In the genomic region with DNA sequence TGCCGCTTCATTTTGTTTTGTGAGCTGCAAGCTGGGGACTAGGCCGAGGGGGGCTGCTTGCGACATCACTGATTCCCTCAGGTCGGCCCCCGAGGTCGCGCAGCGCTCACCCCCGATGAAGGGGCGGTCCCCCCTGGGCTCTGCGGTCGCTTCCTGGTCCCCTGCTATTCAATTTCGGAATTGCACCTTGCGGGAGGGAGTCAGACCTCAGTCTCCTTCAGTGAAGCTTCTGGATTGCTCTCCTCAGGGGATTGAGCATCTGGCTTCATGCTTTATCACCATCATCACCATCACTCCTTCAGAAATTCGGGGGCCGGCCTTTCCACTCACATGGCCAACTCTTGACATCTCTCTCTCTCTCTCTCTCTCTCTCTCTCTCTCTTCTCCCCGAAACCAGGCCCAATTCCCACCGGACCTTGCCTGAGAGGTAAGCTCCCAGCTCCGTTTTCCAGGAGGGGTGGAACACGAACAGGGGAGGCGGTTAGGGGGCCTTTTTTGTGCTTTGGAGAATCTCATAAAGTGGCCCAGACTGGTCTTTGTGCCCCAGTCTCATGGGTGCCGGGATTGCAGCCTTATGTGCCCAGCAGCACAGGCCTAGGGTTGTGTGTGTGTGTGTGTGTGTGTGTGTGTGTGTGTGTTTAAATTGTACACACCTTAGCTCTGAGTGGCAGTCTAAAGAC, we compare ENCODE assay signal across 8 mouse cellular contexts. TPM values are rescaled to one million over a fixed set of nuclear protein-coding genes. Genes with fewer than 3 reads are reported as not detected.
A peak's percentile ranks its signal among the peaks of the same experiment; 100 is the strongest.
DNase-seq lines count a peak whose midpoint lies in the region; ATAC-seq and TF ChIP-seq lines count a peak whose summit lies in the region.

No protein-coding gene starts in this region.

- no peak for TF ChIP-seq POLR2A in myocyte (IDR thresholded peaks at IDR 0.05; ENCODE audit: insufficient read length, low read depth)

- H3K27ac ChIP-seq in lung, embryonic 15.5 days: peak overlapping the region; percentile 79
- peak overlapping the region; percentile 56 for H3K27ac ChIP-seq in embryonic facial prominence, embryonic 12.5 days
- H3K27ac ChIP-seq in hindbrain, postnatal 0 days: peak overlapping the region; percentile 87

- no peak for DNase-seq in lung, adult 18-20 months
- peak; percentile 12 for DNase-seq in hindbrain, postnatal 0 days (ENCODE audit: low spot score)
- DNase-seq in right cerebral cortex, postnatal 25 days: no peak
- no peak for DNase-seq in c-Kit-positive CD71-positive TER-119-positive erythroid progenitor cells, embryonic 14.5 days (ENCODE audit: low spot score)
- no peak for DNase-seq in adrenal gland, postnatal 36 days

- no peak; the same call in 1 of the 2 replicates for ATAC-seq in lung, embryonic 15.5 days (ENCODE audit: borderline replicate concordance, extremely low read depth, low FRiP score, low TSS enrichment)
- ATAC-seq in embryonic facial prominence, embryonic 12.5 days (ENCODE audit: insufficient number of reproducible peaks, insufficient read depth, low FRiP score, low TSS enrichment): no peak
- ATAC-seq in hindbrain, postnatal 0 days: no peak

- H3K4me3 ChIP-seq in lung, embryonic 15.5 days: peak overlapping the region; percentile 91
- H3K4me3 ChIP-seq in embryonic facial prominence, embryonic 12.5 days: peak overlapping the region; percentile 94
- H3K4me3 ChIP-seq in hindbrain, postnatal 0 days (ENCODE audit: low read length): peak overlapping the region; percentile 92
- H3K4me3 ChIP-seq in myocyte: peak overlapping the region; percentile 45

- no peaks in the 10 kb centered on the region for H3K9me3 ChIP-seq in lung, embryonic 15.5 days
- no peaks in the 10 kb centered on the region for H3K9me3 ChIP-seq in embryonic facial prominence, embryonic 12.5 days
- no peaks in the 10 kb centered on the region for H3K9me3 ChIP-seq in hindbrain, postnatal 0 days (ENCODE audit: low read length)

- no peak for TF ChIP-seq CTCF in hindbrain, postnatal 0 days (IDR thresholded peaks at IDR 0.05; ENCODE audit: low read depth)

- peaks cover 16% of the 10 kb centered on the region for H3K4me1 ChIP-seq in lung, embryonic 15.5 days
- peaks cover 15% of the 10 kb centered on the region for H3K4me1 ChIP-seq in embryonic facial prominence, embryonic 12.5 days
- H3K4me1 ChIP-seq in hindbrain, postnatal 0 days (ENCODE audit: insufficient read depth, low read length): peaks cover 8% of the 10 kb centered on the region; the same call in 1 of the 2 replicates

- WGBS in lung, embryonic 15.5 days: 7% methylated on average over 22 of the region's 22 CpGs
- 5% methylated on average over 22 of the region's 22 CpGs for WGBS in embryonic facial prominence, embryonic 12.5 days
- 8% methylated on average over 22 of the region's 22 CpGs for WGBS in hindbrain, postnatal 0 days

- H3K79me2 ChIP-seq in myocyte (ENCODE audit: control insufficient read depth, insufficient read depth): peaks cover 21% of the 10 kb centered on the region

- peaks cover 59% of the 10 kb centered on the region for H3K36me3 ChIP-seq in lung, embryonic 15.5 days
- H3K36me3 ChIP-seq in embryonic facial prominence, embryonic 12.5 days: peaks cover 55% of the 10 kb centered on the region
- H3K36me3 ChIP-seq in hindbrain, postnatal 0 days (ENCODE audit: insufficient read depth, low read length): peaks cover 43% of the 10 kb centered on the region
- peaks cover 19% of the 10 kb centered on the region for H3K36me3 ChIP-seq in myocyte (ENCODE audit: control insufficient read depth, insufficient read depth)

- H3K4me2 ChIP-seq in lung, embryonic 15.5 days: peak overlapping the region; percentile 93
- peak overlapping the region; percentile 90 for H3K4me2 ChIP-seq in embryonic facial prominence, embryonic 12.5 days (replicated peaks)
- H3K4me2 ChIP-seq in hindbrain, postnatal 0 days (ENCODE audit: low read depth, low read length): peak overlapping the region; percentile 81
- H3K4me2 ChIP-seq in myocyte (ENCODE audit: low read depth): peak overlapping the region; percentile 89

- H3K9ac ChIP-seq in lung, embryonic 15.5 days: peak overlapping the region; percentile 91
- H3K9ac ChIP-seq in embryonic facial prominence, embryonic 12.5 days: peak overlapping the region; percentile 83
- peak overlapping the region; percentile 81 for H3K9ac ChIP-seq in hindbrain, postnatal 0 days (replicated peaks; ENCODE audit: low read length)

- no peaks in the 10 kb centered on the region for H3K27me3 ChIP-seq in lung, embryonic 15.5 days
- no peaks in the 10 kb centered on the region for H3K27me3 ChIP-seq in embryonic facial prominence, embryonic 12.5 days
- no peaks in the 10 kb centered on the region for H3K27me3 ChIP-seq in hindbrain, postnatal 0 days (ENCODE audit: insufficient read depth, low read length)
- H3K27me3 ChIP-seq in myocyte (ENCODE audit: control insufficient read depth, insufficient read depth, insufficient read length): no peaks in the 10 kb centered on the region

- H3ac ChIP-seq in myocyte (ENCODE audit: control insufficient read depth, insufficient read length): peak overlapping the region; percentile 45

TF ChIP-seq in myocyte, 11 proteins besides CTCF, POLR2A, EP300 and RAD21:
- TF ChIP-seq TCF3 (IDR thresholded peaks at IDR 0.05; ENCODE audit: insufficient read length, low read depth): no peak
- no peak for TF ChIP-seq POLR2AphosphoS2 (IDR thresholded peaks at IDR 0.05; ENCODE audit: insufficient read length, low read depth)
- no peak for TF ChIP-seq USF1 (IDR thresholded peaks at IDR 0.05; ENCODE audit: low read depth)
- no peak for TF ChIP-seq REST (IDR thresholded peaks at IDR 0.05; ENCODE audit: insufficient read depth, insufficient read length)
- no peak for TF ChIP-seq CEBPB (IDR thresholded peaks at IDR 0.05; ENCODE audit: insufficient read depth, poor library complexity, severe bottlenecking)
- no peak for TF ChIP-seq MYOG (IDR thresholded peaks at IDR 0.05; ENCODE audit: control insufficient read depth in 1 of 3, insufficient read depth in 1 of 3, insufficient read length in 2 of 3, low read depth in 2 of 3)
- TF ChIP-seq MAX (IDR thresholded peaks at IDR 0.05; ENCODE audit: low read depth): no peak
- no peak for TF ChIP-seq SRF (IDR thresholded peaks at IDR 0.05; ENCODE audit: control insufficient read depth, insufficient read length, low read depth)
- TF ChIP-seq TCF12 (IDR thresholded peaks at IDR 0.05; ENCODE audit: insufficient read depth, poor library complexity, severe bottlenecking): no peak
- no peak for TF ChIP-seq E2F4 (IDR thresholded peaks at IDR 0.05; ENCODE audit: insufficient read depth)
- no peak for TF ChIP-seq MYOD1 (IDR thresholded peaks at IDR 0.05; ENCODE audit: control insufficient read depth in 1 of 3, insufficient read length in 2 of 3, low read depth in 2 of 3)
TF ChIP-seq in myocyte: peak in this region for 0.

RNA-seq across cellular contexts. Expression of a gene that starts 0.7 kb away (rescaled TPM):
- 80.7 and 88.2 TPM in 2 replicates for polyA plus RNA-seq in lung, embryonic 15.5 days (2015; fragmentation: Nextera tagmentation; extraction: Ambion mirVana)
- polyA plus RNA-seq in embryonic facial prominence, embryonic 12.5 days (2016; fragmentation: Nextera tagmentation; extraction: Ambion mirVana): 82.2 and 85.5 TPM in 2 replicates
- total RNA-seq in hindbrain, postnatal 0 days (2014; rRNA removed): 56.7 and 67.6 TPM in 2 replicates
- polyA plus RNA-seq in hindbrain, postnatal 0 days (2015; fragmentation: Nextera tagmentation; extraction: Ambion mirVana): 83.0 and 84.1 TPM in 2 replicates
- polyA plus RNA-seq in myocyte (2012; fragmentation: generic; extraction: Trizol): 34.3 TPM
- total RNA-seq in adrenal gland, postnatal 36 days (2021): 10 to 100 TPM; 67.3 to 77.7 TPM

RNA-seq across cellular contexts. Expression of a gene that starts 0.9 kb away (rescaled TPM):
- polyA plus RNA-seq in lung, embryonic 15.5 days (2015; fragmentation: Nextera tagmentation; extraction: Ambion mirVana): 51.2 and 53.8 TPM in 2 replicates
- polyA plus RNA-seq in embryonic facial prominence, embryonic 12.5 days (2016; fragmentation: Nextera tagmentation; extraction: Ambion mirVana): 51.1 and 52.0 TPM in 2 replicates
- total RNA-seq in hindbrain, postnatal 0 days (2014; rRNA removed): 33.6 and 39.5 TPM in 2 replicates
- 42.1 and 42.9 TPM in 2 replicates for polyA plus RNA-seq in hindbrain, postnatal 0 days (2015; fragmentation: Nextera tagmentation; extraction: Ambion mirVana)
- polyA plus RNA-seq in myocyte (2012; fragmentation: generic; extraction: Trizol): 34.2 TPM
- 10 to 100 TPM; 33.6 to 47.4 TPM for total RNA-seq in adrenal gland, postnatal 36 days (2021)

RNA-seq across cellular contexts. Expression of a gene that starts 13.4 kb away (rescaled TPM):
- 16.4 and 17.9 TPM in 2 replicates for polyA plus RNA-seq in lung, embryonic 15.5 days (2015; fragmentation: Nextera tagmentation; extraction: Ambion mirVana)
- 7.8 and 8.6 TPM in 2 replicates for polyA plus RNA-seq in embryonic facial prominence, embryonic 12.5 days (2016; fragmentation: Nextera tagmentation; extraction: Ambion mirVana)
- total RNA-seq in hindbrain, postnatal 0 days (2014; rRNA removed): 2.1 and 3.9 TPM in 2 replicates
- polyA plus RNA-seq in hindbrain, postnatal 0 days (2015; fragmentation: Nextera tagmentation; extraction: Ambion mirVana): 3.0 and 3.4 TPM in 2 replicates
- polyA plus RNA-seq in myocyte (2012; fragmentation: generic; extraction: Trizol): 7.5 TPM
- total RNA-seq in adrenal gland, postnatal 36 days (2021): 10 to 100 TPM; 19.0 to 26.1 TPM

RNA-seq across cellular contexts. Expression of a gene that starts 21.0 kb away (rescaled TPM):
- 59.4 and 67.9 TPM in 2 replicates for polyA plus RNA-seq in lung, embryonic 15.5 days (2015; fragmentation: Nextera tagmentation; extraction: Ambion mirVana)
- 114 and 121 TPM in 2 replicates for polyA plus RNA-seq in embryonic facial prominence, embryonic 12.5 days (2016; fragmentation: Nextera tagmentation; extraction: Ambion mirVana)
- total RNA-seq in hindbrain, postnatal 0 days (2014; rRNA removed): 18.6 and 20.6 TPM in 2 replicates
- 9.1 and 10.0 TPM in 2 replicates for polyA plus RNA-seq in hindbrain, postnatal 0 days (2015; fragmentation: Nextera tagmentation; extraction: Ambion mirVana)
- 15.8 TPM for polyA plus RNA-seq in myocyte (2012; fragmentation: generic; extraction: Trizol)
- 10 to 100 TPM; 19.0 to 27.2 TPM for total RNA-seq in adrenal gland, postnatal 36 days (2021)

RNA-seq across cellular contexts. Expression of a gene that starts 43.0 kb away (rescaled TPM):
- 979 and 1,114 TPM in 2 replicates for polyA plus RNA-seq in lung, embryonic 15.5 days (2015; fragmentation: Nextera tagmentation; extraction: Ambion mirVana)
- 836 and 855 TPM in 2 replicates for polyA plus RNA-seq in embryonic facial prominence, embryonic 12.5 days (2016; fragmentation: Nextera tagmentation; extraction: Ambion mirVana)
- 97.7 and 154 TPM in 2 replicates for total RNA-seq in hindbrain, postnatal 0 days (2014; rRNA removed)
- 539 and 575 TPM in 2 replicates for polyA plus RNA-seq in hindbrain, postnatal 0 days (2015; fragmentation: Nextera tagmentation; extraction: Ambion mirVana)
- 4,542 TPM for polyA plus RNA-seq in myocyte (2012; fragmentation: generic; extraction: Trizol)
- 1,000 to 10,000 TPM; 1,072 to 1,115 TPM for total RNA-seq in adrenal gland, postnatal 36 days (2021)
